Mouse (Mus musculus) adrenal gland, postnatal 10 days (tissue): ENCODE results near the gene Parp3. TPM values are rescaled to one million over a fixed set of nuclear protein-coding genes. Genes with fewer than 3 reads are reported as not detected.
A peak's percentile ranks its signal among the peaks of the same experiment; 100 is the strongest.
"Not testable (repeated sequence)": the region's sequence is repeated elsewhere in the genome, so short reads cannot be mapped to it uniquely, and the experiment has no call there.

Experiments used
- DNase-seq: peaks from one replicate; pipeline ENCODE4 v3.0.0; 2021; ENCODE audit warnings: mixed read lengths
- long read RNA-seq, 2 experiments: library from polyadenylated mRNA; stranded (forward); transcript quantifications; one replicate each; pipeline ENCODE4 v2.0.0; 2021
- total RNA-seq, 2 experiments: library from RNA; stranded (reverse); gene quantifications; 2 replicates each; pipeline ENCODE4 v1.2.3; 2021

Parp3 gene
- total RNA-seq: 10 to 100 TPM; 14.4 to 28.6 TPM
- long read RNA-seq, experiment 1, partial matches to known transcripts: 4 of 24 reads
- long read RNA-seq, experiment 1, other reads (novel, unspliced or antisense): 14 of 24 reads
- long read RNA-seq, experiment 2, partial matches to known transcripts: 0 of 12 reads
- long read RNA-seq, experiment 2, other reads (novel, unspliced or antisense): 10 of 12 reads

- peak; percentile 98 for DNase-seq
Observed at GRCm38 (mm10) chr9:106476924-106477484, at the start of gene Parp3. Parp3 (minus strand) TSS chr9:106476949.

GRCm38 (mm10) chr9:106519909-106520308 is 43.2 kb upstream of the Parp3 start:
- no peak for DNase-seq

- no peak for DNase-seq
Observed at GRCm38 (mm10) chr9:106519433-106519832, 42.7 kb upstream of the Parp3 start.

DNA sequence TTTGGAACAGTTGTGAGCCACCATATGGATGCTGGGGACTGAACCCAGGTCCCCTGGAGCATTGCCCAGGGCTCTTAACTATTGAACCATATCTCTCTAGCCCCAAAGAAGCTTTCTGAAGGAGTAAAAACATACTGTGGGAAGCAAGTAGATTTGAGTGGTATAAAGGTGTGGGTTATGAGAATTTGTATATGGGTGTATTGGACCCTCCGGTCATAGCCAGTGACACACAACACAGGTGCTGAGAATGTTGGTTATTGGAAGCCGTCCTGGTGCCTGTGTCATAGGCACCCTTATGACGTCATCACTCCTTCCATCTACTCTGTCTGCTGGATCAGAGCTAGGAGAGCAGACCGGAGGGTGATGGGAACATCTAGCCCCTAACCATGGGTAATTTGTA is 37.5 kb upstream of the Parp3 start, which contains the start of gene Iqcf5:
Gene Iqcf5 (plus strand): TSS at position 301 of the 400 bp plus-strand sequence.
- DNase-seq: no peak

DNA sequence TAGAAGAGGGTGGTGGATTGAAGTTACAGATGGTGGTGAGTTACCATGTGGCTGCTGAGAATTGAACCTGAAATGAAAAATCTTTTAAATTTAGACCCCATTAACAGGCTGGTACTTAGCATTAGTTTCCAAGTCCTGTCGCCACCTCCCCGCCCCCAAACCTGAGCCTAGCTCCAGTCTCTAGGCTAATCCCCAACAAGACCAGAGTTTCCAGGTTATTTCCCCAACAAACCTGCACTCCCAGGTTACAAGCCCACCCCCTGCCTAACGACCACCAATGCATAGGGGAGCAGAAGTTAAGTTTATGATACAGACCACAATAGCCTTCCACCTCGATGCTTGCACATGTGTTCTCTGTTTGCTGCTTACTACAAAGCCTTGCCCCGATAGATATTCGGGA is 36.8 kb upstream of the Parp3 start:
- DNase-seq: no peak

DNA sequence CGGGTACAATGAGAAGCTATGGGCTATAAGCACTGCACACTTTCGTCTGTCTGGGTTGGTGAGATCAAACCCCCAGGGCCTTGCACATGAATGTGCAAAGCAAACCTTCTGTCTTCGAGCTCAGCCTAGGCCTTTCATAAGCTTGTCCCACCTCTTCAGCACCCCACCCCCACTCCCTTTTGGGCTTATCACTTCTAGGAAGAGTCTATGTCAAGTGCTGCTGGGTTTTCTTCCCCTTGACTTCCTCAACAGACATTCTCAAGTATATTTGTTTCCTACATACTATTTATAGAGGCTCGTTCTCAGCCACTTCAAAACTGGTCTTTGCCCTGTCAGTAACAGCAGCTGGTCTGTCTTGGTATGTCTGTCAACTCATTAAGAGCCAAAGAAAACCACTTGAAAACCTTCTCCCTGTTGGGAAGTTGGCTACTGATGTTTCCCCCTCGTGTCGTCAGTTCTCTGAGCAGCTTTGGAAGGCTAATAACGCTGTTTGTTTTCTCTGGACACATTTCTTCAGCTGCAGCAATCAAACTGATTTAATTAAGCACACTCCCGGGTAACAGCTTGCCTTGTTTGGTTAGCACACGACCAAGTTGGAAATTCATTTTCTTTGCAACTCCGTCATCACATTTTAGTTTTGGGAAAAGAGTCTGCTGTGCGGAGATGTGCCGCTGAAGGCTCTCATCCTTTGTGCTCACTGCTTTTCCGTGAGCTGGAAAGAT is 36.1 kb upstream of the Parp3 start:
- no peak for DNase-seq

DNA sequence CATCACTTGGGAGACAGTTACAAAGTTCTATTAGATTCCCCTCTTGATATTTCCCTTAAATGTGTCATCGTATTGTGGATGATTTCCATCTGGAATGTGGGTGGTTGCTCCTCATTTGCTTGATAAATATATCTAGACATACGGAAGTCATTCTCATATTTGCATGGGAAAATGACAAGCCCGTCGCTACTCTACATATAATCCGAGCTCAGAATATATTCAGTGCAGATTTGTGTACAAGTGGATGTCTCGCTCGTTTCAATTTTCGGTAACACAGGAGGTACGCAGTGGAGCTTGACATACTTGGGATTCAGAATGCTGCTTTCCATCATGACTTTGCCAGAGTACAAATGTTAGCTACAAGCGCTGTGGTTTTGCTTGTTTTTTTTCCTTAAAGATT is 32.6 kb upstream of the Parp3 start:
- no peak for DNase-seq

GRCm38 (mm10) chr9:106504246-106504645 is 27.5 kb upstream of the Parp3 start:
- DNase-seq: no peak

GRCm38 (mm10) chr9:106501846-106502245 is 25.1 kb upstream of the Parp3 start:
- DNase-seq: no peak

GRCm38 (mm10) chr9:106499667-106500066 is 22.9 kb upstream of the Parp3 start, which contains the start of gene Iqcf1:
Iqcf1 (plus strand) TSS chr9:106499967.
- no peak for DNase-seq

DNA sequence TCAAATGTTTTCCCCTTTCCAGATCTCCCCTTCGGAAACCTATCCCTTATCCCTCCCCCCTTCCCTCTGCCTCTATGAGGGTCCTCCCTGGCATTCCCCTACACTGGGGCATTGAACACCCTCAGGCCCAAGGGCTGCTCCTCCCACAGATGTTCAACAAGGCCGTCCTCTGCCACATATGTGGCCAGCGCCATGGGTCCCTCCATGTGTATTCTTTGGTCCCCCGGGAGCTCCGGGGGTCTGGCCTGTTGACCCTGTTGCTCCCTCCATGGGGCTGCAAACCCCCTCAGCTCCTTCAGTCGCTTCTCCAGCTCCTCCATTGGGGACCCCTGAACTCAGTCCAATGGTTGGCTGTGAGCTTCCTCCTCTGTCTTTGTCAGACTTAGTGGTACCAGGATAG is 10.9 kb upstream of the Parp3 start:
- not testable (repeated sequence) for DNase-seq

GRCm38 (mm10) chr9:106485076-106485475 is 8.3 kb upstream of the Parp3 start:
- no peak for DNase-seq

GRCm38 (mm10) chr9:106483606-106484005 is 6.9 kb upstream of the Parp3 start:
- DNase-seq: no peak

- no peak for DNase-seq
Observed at GRCm38 (mm10) chr9:106483136-106483535, 6.4 kb upstream of the Parp3 start.

GRCm38 (mm10) chr9:106482578-106483115 is 5.9 kb upstream of the Parp3 start:
- no peak for DNase-seq

DNA sequence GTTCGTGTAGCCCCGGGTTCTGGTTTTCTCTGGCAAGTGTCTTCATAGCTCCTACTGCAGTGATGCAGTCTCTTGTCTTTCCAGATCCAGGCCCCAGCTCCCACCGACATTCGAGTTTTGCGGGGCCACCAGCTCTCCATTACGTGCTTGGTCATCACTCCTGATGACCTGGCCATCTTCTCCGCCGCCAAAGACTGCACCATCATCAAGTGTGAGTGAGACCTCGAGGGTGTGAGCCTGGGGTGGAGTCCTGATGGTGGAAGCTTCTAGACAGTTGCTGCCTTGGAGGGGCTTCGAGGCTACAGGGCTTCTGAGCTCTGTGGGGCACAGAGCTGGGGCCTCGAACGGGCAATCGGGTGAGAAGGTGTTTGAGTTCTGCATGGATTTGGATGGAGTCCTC is 4.9 kb upstream of the Parp3 start:
- DNase-seq: no peak

GRCm38 (mm10) chr9:106481075-106481474 is 4.3 kb upstream of the Parp3 start:
- no peak for DNase-seq

- DNase-seq: no peak
Observed at GRCm38 (mm10) chr9:106480541-106480940, 3.8 kb upstream of the Parp3 start.

DNA sequence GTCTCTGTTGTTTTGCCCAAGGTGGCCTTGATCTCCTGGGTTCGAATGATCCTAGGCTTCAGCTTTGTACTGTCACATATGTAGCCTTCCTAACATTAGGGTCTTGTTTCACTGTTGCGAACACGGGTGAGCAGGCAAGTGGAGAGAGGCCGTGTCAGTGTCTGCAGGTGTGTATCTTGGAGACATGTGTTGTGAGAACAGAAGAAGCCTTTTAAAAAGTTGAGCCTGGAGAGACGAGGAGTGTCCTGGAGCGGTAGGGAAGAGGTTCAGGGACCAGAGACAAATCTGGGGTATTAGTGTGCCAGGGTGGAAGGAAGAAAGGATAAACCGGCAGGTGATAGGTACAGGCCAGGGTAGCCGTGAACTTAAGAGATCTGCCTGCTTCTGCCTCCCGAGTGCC is 1.4 kb upstream of the Parp3 start:
- DNase-seq: peak; percentile 1

DNA sequence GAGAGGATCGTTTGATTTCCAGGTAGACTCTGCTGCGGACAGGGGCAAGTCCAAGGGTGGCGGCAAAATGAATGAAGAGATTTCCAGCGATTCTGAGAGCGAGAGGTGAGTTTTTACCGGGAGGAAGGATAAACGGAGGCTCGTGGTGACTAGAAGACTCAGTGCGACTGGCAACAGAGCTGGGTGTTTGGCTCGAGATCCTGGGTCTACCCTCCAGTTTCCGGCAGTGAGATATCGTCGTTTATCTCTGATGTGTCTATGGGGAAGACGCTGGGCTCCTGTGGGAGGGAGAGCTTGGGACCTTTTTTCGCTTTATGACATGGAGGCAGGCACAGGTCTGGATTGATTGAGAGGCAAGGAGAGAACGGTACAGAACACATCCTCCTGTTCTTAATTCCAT is 900 bp upstream of the Parp3 start:
- DNase-seq: peak; percentile 2

- DNase-seq: peak; percentile 71
Observed at GRCm38 (mm10) chr9:106476002-106476923, 486 bp downstream of the Parp3 start.

- DNase-seq: peak; percentile 19
Observed at GRCm38 (mm10) chr9:106475663-106476001, 1.1 kb downstream of the Parp3 start, which contains the start of gene Rrp9. Rrp9 (plus strand) TSS chr9:106475963.
